Comparison of ENCODE assay signal across 9 mouse cellular contexts in the genomic region with DNA sequence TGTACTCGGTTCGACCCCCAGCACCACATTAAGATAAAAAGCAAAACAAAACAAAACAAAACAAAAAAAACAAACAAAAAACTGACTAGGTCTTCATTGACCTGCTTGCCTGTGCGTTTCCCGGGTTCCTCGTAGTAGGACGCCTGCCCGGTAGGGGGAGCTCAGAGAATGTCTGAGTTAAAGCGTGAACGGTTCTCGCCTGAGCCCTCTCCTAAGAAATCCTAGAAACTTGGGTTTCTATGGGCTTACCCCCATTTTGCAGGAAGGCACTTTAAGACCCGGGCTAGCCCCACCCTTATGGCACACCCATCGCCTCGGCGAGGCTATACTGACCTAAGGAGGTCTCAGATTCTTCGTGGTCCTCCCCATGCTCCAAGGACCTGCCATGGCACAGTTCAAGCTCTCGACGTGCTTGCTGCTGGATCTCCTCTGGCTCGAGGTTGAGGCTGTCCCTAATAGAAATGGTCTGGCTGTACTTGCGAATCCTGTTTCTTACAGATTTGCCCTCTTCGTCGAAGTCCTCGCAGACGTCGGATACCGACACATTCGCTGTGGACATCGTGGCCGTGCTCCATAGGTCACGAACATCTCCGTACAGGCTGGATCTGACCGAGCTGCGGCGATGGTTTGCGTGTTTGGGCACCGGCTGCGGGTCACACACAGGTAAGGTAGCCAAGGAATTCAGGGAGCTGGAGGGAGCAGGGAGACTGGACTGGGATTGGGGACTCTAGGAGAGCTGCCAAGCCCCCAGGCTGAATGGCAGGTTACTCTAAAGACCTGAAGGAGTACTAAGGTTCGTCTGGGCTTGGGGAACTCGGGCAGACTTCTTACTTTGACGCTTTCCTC. TPM values are rescaled to one million over a fixed set of nuclear protein-coding genes. Genes with fewer than 3 reads are reported as not detected.
DNase-seq lines count a peak whose midpoint lies in the region; ATAC-seq lines count a peak whose summit lies in the region.
"Had no signal": no experiment of that assay in that cellular context is flagged by ENCODE, and none has a peak within 500 bp of the region (broad histone marks: within the 10 kb centered on the region; RNA-seq: fewer than 3 reads in every experiment).

No protein-coding gene starts in this region.

- ATAC-seq in megakaryocyte, adult 5-6 weeks (ENCODE audit: poor library complexity, severe bottlenecking), result 0 out of 2 replicates have a peak, but pooled peaks have one; percentile 20

- DNase-seq in MN1 (ENCODE audit: low spot score), result peak; percentile 63
- DNase-seq in cerebellum, adult 8-10 months, result peak; percentile 92
- DNase-seq in gastrocnemius, adult 8-10 months (ENCODE audit: low spot score in 2 of 2), result peak; percentile 70 to 73
- peak; percentile 88 for DNase-seq in induced T-regulatory cell, adult 2 months (ENCODE audit: low read depth)
- DNase-seq in left cerebral cortex, adult 8-10 months (ENCODE audit: low spot score in 2 of 2), result peak; percentile 69 to 79
- peak; percentile 94 for DNase-seq in right cerebral cortex, postnatal 4 days
- DNase-seq in yolk sac, embryonic 10.5 days (ENCODE audit: low spot score), result peak; percentile 64

RNA-seq across cellular contexts. Expression of a gene that starts 0.5 kb away (rescaled TPM):
- not detected for total RNA-seq in gastrocnemius, adult 8-10 months (2022)
- 10 to 100 TPM; 15.5 to 18.5 (median 16.6) TPM for total RNA-seq in left cerebral cortex, adult 8-10 months (2022)
- total RNA-seq in megakaryocyte, adult 5-6 weeks (2015), result not detected in 2 replicates
- not detected in 2 replicates for total RNA-seq in megakaryocyte, adult 5-6 weeks (2017)
- total RNA-seq: hematopoietic stem cell, adult 5-6 weeks had no signal

RNA-seq across cellular contexts. Expression of a gene that starts 3.1 kb away (rescaled TPM):
- 100 to 1,000 TPM in 1 of 4 experiments, 10 to 100 TPM in 3; 82.8 to 114 (median 93.4) TPM for total RNA-seq in gastrocnemius, adult 8-10 months (2022)
- total RNA-seq in left cerebral cortex, adult 8-10 months (2022), result 10 to 100 TPM; 60.5 to 66.0 (median 63.4) TPM
- 11.9 and 12.4 TPM in 2 replicates for total RNA-seq in megakaryocyte, adult 5-6 weeks (2015)
- total RNA-seq in megakaryocyte, adult 5-6 weeks (2017), result 24.6 and 28.9 TPM in 2 replicates

RNA-seq across cellular contexts. Expression of a gene that starts 9.6 kb away (rescaled TPM):
- total RNA-seq in gastrocnemius, adult 8-10 months (2022), result not detected
- 10 to 100 TPM; 25.0 to 31.5 (median 25.7) TPM for total RNA-seq in left cerebral cortex, adult 8-10 months (2022)
- total RNA-seq in megakaryocyte, adult 5-6 weeks (2015), result not detected in 2 replicates
- total RNA-seq in megakaryocyte, adult 5-6 weeks (2017), result 0.11 TPM in 1 of 2 replicates, not detected in the other
- total RNA-seq: hematopoietic stem cell, adult 5-6 weeks had no signal

RNA-seq across cellular contexts. Expression of a gene that starts 14.8 kb away (rescaled TPM):
- total RNA-seq in gastrocnemius, adult 8-10 months (2022), result 100 to 1,000 TPM; 195 to 214 (median 202) TPM
- total RNA-seq in left cerebral cortex, adult 8-10 months (2022), result 100 to 1,000 TPM; 294 to 374 (median 338) TPM
- 951 and 1,046 TPM in 2 replicates for total RNA-seq in megakaryocyte, adult 5-6 weeks (2015)
- total RNA-seq in megakaryocyte, adult 5-6 weeks (2017), result 1,745 and 2,032 TPM in 2 replicates

RNA-seq across cellular contexts. Expression of a gene that starts 15.2 kb away (rescaled TPM):
- total RNA-seq in gastrocnemius, adult 8-10 months (2022), result 10 to 100 TPM; 34.1 to 46.3 (median 39.7) TPM
- 10 to 100 TPM; 35.0 to 55.2 (median 44.9) TPM for total RNA-seq in left cerebral cortex, adult 8-10 months (2022)
- total RNA-seq in megakaryocyte, adult 5-6 weeks (2015), result 133 and 146 TPM in 2 replicates
- 176 and 188 TPM in 2 replicates for total RNA-seq in megakaryocyte, adult 5-6 weeks (2017)

Comparison
In these comparisons a context has a peak if more than half of its experiments do, and no peak if none do; other contexts are left out.
1. Peak in every context shown above with its lines: DNase-seq and ATAC-seq.
2. RNA of a gene that starts 0.5 kb away (total RNA-seq): 15.5 to 18.5 TPM in left cerebral cortex, adult 8-10 months; not detected in gastrocnemius, adult 8-10 months and not detected in megakaryocyte, adult 5-6 weeks; every median in the first group is over 10 times any median in the second.
3. RNA of a gene that starts 9.6 kb away (total RNA-seq): 25.0 to 31.5 TPM in left cerebral cortex, adult 8-10 months; 0.11 TPM in megakaryocyte, adult 5-6 weeks and not detected in gastrocnemius, adult 8-10 months; every median in the first group is over 10 times any median in the second.